Mouse (Mus musculus): Measurements from ENCODE around the gene Mettl23. TPM values are rescaled to one million over a fixed set of nuclear protein-coding genes. Genes with fewer than 3 reads are reported as not detected.
"Not testable (repeated sequence)": the region's sequence is repeated elsewhere in the genome, so short reads cannot be mapped to it uniquely, and the experiment has no call there.

Gene Mettl23
- total RNA-seq, 2 experiments from 2014 or later: 30.3 to 30.4 TPM

DNA sequence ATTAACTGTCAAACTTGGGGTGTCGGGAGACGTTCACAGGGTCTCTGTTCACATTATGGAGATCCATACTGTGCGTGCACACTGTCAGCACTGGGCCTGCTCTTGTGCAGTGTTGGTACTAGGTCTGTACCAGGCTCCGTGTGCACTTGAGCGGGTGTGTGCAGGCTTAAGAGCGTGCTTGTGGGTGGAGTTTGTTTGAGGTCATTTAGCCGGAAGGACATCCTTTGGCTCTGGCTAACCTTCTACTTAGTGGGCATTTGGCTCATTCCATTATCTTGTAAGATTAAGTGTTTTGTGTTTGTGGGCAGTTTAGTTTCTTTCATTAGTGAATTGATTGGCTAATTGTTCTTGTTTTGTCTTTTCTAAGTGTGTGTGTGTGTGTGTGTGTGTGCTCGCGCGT is 39.4 kb downstream of the Mettl23 start:
- no peak for DNase-seq

DNA sequence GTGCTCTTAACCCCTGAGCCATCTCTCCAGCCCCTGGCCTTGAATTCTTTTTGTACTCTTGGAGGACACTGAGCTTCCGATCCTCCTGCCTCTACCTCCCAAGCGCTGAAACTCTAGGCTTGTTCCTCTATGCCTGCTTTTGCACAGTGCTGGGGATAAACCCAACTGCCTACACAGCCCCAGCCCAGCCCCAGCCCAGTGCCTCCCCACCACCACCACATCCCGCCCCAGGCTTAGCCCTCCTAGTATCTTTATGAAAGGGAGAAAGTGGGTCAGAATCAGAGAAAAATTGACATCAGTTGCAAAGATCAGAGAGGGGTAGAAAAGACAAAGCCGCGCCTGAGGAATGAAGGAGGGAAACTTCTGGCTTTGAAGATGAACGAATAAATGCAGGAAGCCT is 41.0 kb downstream of the Mettl23 start:
- no peak for DNase-seq

DNA sequence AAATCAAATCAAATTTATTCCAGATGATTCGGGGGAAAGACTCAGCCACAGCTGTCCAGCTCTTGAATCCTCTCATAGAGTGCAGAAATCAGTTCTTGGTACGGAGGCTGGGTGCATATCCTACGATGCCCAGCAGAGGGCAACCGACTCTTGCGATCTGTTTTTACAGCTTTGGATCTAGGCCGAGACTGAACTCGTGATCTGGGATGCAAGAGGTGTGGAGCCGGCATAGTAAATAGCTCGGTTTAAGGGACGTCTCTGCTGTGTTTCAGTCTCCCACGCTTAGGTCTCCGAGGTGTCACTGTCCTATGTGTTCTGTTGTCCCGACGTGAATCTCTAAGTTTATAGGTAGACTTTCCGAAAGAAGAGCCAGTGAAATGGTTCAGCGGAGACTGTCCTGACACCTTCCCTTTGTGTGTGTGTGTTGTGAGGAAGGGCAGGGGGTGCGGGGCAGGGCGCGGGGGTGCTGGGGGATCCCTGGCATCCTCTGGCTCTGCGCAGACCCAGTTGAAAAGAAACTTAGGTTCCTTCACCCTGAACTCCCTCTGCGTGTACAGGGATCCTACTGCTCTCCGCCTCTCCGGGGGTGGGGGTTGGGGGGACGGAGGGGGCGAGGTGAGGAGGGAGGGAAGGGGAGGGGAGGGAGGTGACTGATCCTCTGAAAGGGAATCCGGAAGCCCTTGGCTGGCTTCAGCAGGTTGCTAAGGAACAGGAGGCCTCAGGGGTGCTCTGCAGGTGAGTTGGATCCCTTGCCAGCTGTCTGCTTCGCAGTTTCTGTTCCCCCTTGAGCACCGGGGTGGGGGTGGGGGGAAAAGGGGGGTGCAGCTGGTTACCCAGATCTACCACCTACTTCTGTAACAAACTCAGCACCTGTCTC is 42.4 kb downstream of the Mettl23 start:
- DNase-seq: peak; percentile 76 to 80

- DNase-seq: no peak
These were observed 44.1 kb downstream of the Mettl23 start for GRCm38 (mm10) chr11:116887136-116887535.

GRCm38 (mm10) chr11:116893532-116894442 is 50.7 kb downstream of the Mettl23 start:
- no peak for DNase-seq

- no peak for DNase-seq
These were observed 52.3 kb downstream of the Mettl23 start for GRCm38 (mm10) chr11:116895402-116895801.

- no peak for DNase-seq
These were observed 56.2 kb downstream of the Mettl23 start for GRCm38 (mm10) chr11:116899247-116899646.

- DNase-seq: not testable (repeated sequence)
These were observed 59.5 kb downstream of the Mettl23 start for GRCm38 (mm10) chr11:116902588-116902987.

Other genes starting within 250 kb of the Mettl23 start
- 1 to 10 TPM in 1 of 2 experiments, under 1 TPM in 1; 0.90 to 1.4 TPM for gene Rhbdf2, start 216.3 kb upstream of the Mettl23 start, total RNA-seq (2021)
- 1 to 10 TPM; 5.0 to 5.2 TPM for gene Prcd, start 189.7 kb upstream of the Mettl23 start, total RNA-seq (2021)
- gene Cygb, start 189.0 kb upstream of the Mettl23 start, total RNA-seq (2021): 10 to 100 TPM; 72.2 to 74.8 TPM
- gene St6galnac1, start 67.8 kb upstream of the Mettl23 start, total RNA-seq (2021): not detected
- gene Mxra7, start 15.2 kb upstream of the Mettl23 start, total RNA-seq (2021): 10 to 100 TPM; 22.3 to 22.6 TPM
- gene Jmjd6, start 171 bp downstream of the Mettl23 start, total RNA-seq (2021): 10 to 100 TPM; 35.0 to 44.9 TPM
- gene Mfsd11, start 9.2 kb downstream of the Mettl23 start, total RNA-seq (2021): 10 to 100 TPM; 38.7 to 51.4 TPM
- 100 to 1,000 TPM; 170 to 180 TPM for gene Srsf2, start 9.8 kb downstream of the Mettl23 start, total RNA-seq (2021)
- gene Mgat5b, start 75.6 kb downstream of the Mettl23 start, total RNA-seq (2021): 10 to 100 TPM; 44.9 to 51.7 TPM